Mouse (Mus musculus) midbrain, embryonic 16.5 days (tissue): ENCODE results near the gene Alpl. TPM values are rescaled to one million over a fixed set of nuclear protein-coding genes. Genes with fewer than 3 reads are reported as not detected.

Source experiments
- ATAC-seq: fragments of 200-750 bp; cut with Nextera tagmentation; 2 replicates; pipeline ENCODE4 v1.8.0; 2017; ENCODE audit warnings: moderate TSS enrichment
- H3K27ac ChIP-seq: fragments of 300-500 bp; sonication (generic); 2 replicates; pipeline ENCODE4 v1.5.1; 2014; ENCODE audit warnings: mild to moderate bottlenecking, low read length, mixed read lengths
- H3K27me3 ChIP-seq: fragments of 300-500 bp; sonication (generic); 2 replicates; pipeline ENCODE4 v1.6.1; 2014; ENCODE audit warnings: low read depth, low read length, mixed read lengths; ENCODE audit not compliant: control insufficient read depth, insufficient read depth
- H3K36me3 ChIP-seq: fragments of 300-500 bp; sonication (generic); 2 replicates; pipeline ENCODE4 v1.6.1; 2014; ENCODE audit warnings: mild to moderate bottlenecking, low read length, moderate library complexity, mixed read lengths; ENCODE audit not compliant: control insufficient read depth, insufficient read depth
- H3K4me1 ChIP-seq: fragments of 300-500 bp; sonication (generic); 2 replicates; pipeline ENCODE4 v1.6.1; 2014; ENCODE audit warnings: mild to moderate bottlenecking, low read length, mixed read lengths; ENCODE audit not compliant: control insufficient read depth, insufficient read depth
- H3K4me2 ChIP-seq: fragments of 300-500 bp; sonication (generic); 2 replicates; pipeline ENCODE4 v1.6.1; 2014; ENCODE audit warnings: mild to moderate bottlenecking, low read length, mixed read lengths
- H3K4me3 ChIP-seq: fragments of 300-500 bp; sonication (generic); 2 replicates; pipeline ENCODE4 v1.5.1; 2014; ENCODE audit warnings: low read depth, mild to moderate bottlenecking, low read length, moderate library complexity, mixed read lengths
- H3K9ac ChIP-seq: fragments of 300-500 bp; sonication (generic); 2 replicates; pipeline ENCODE4 v1.6.1; 2014; ENCODE audit warnings: low read depth, low read length, mixed read lengths
- H3K9me3 ChIP-seq: fragments of 300-500 bp; sonication (generic); replicated peaks from 2 replicates; pipeline ENCODE4 v1.6.1; 2014; ENCODE audit warnings: mild to moderate bottlenecking, low read length, mixed read lengths; ENCODE audit not compliant: control insufficient read depth, poor library complexity, severe bottlenecking
- WGBS: fragments of 180-500 bp; shearing (Covaris S2); extraction: QIAGEN DNeasy Blood & Tissue Kit; methylation state at CpG from one replicate; pipeline ENCODE4 v1.1.7; 2014; 5-methylcytosine and 5-hydroxymethylcytosine counted together
- polyA plus RNA-seq: library from polyadenylated mRNA; unstranded; fragments of >200 nt; fragmentation: Nextera tagmentation; extraction: Ambion mirVana; gene quantifications from 2 replicates; pipeline ENCODE4 v1.2.1, GENCODE M21; 2015

Gene Alpl
- polyA plus RNA-seq, 1 experiment from 2014 or later = 12.1 TPM

GRCm38 (mm10) chr4:137699264-137700211 lies 96.6 kb downstream of the Alpl start:
- Histone ChIP-seq H3K36me3 (no peaks in the 10 kb centered on the region), H3K27me3 (no peaks in the 10 kb centered on the region), H3K9ac (no peak overlapping the region), H3K4me3 (no peak overlapping the region), H3K4me2 (no peak overlapping the region), H3K27ac (no peak overlapping the region), H3K4me1 (peaks cover 9% of the 10 kb centered on the region), H3K9me3 (no peaks in the 10 kb centered on the region)
- 48% methylated on average over 21 of the region's 21 CpGs for WGBS
- no peak for ATAC-seq

- H3K4me3 ChIP-seq = no peak overlapping the region
- no peak for ATAC-seq
- H3K4me2 ChIP-seq = no peak overlapping the region
- peaks cover 9% of the 10 kb centered on the region for H3K4me1 ChIP-seq
- no peaks in the 10 kb centered on the region for H3K9me3 ChIP-seq
- no peak overlapping the region for H3K9ac ChIP-seq
- 78% methylated on average over 7 of the region's 7 CpGs for WGBS
- peak overlapping the region; percentile 12; the same call in 1 of the 2 replicates for H3K27ac ChIP-seq
- H3K27me3 ChIP-seq = no peaks in the 10 kb centered on the region
- H3K36me3 ChIP-seq = no peaks in the 10 kb centered on the region
These were observed 97.9 kb downstream of the Alpl start for GRCm38 (mm10) chr4:137698076-137698985.

GRCm38 (mm10) chr4:137697156-137697885 lies 98.9 kb downstream of the Alpl start:
- no peaks in the 10 kb centered on the region for H3K27me3 ChIP-seq
- peaks cover 9% of the 10 kb centered on the region for H3K4me1 ChIP-seq
- WGBS = 71% methylated on average over 13 of the region's 13 CpGs
- no peak overlapping the region for H3K4me3 ChIP-seq
- no peaks in the 10 kb centered on the region for H3K9me3 ChIP-seq
- no peak for ATAC-seq
- H3K36me3 ChIP-seq = no peaks in the 10 kb centered on the region
- H3K4me2 ChIP-seq = no peak overlapping the region
- H3K9ac ChIP-seq = no peak overlapping the region
- no peak overlapping the region for H3K27ac ChIP-seq

- Histone ChIP-seq H3K9me3 (no peaks in the 10 kb centered on the region), H3K27me3 (no peaks in the 10 kb centered on the region), H3K4me2 (no peak overlapping the region), H3K4me1 (peaks cover 9% of the 10 kb centered on the region), H3K36me3 (no peaks in the 10 kb centered on the region), H3K9ac (0 out of 2 replicates have a peak overlapping the region, but pooled peaks have one; percentile 6), H3K4me3 (no peak overlapping the region), H3K27ac (no peak overlapping the region)
- WGBS = 25% methylated on average over 4 of the region's 4 CpGs
- ATAC-seq = no peak
These were observed 100.3 kb downstream of the Alpl start for GRCm38 (mm10) chr4:137695900-137696299.

GRCm38 (mm10) chr4:137695300-137695699 lies 100.9 kb downstream of the Alpl start:
- Histone ChIP-seq H3K9ac (no peak overlapping the region), H3K27ac (no peak overlapping the region), H3K4me1 (peaks cover 9% of the 10 kb centered on the region), H3K27me3 (no peaks in the 10 kb centered on the region), H3K4me2 (no peak overlapping the region), H3K36me3 (no peaks in the 10 kb centered on the region), H3K4me3 (no peak overlapping the region), H3K9me3 (no peaks in the 10 kb centered on the region)
- ATAC-seq = no peak
- 80% methylated on average over 8 of the region's 8 CpGs for WGBS

GRCm38 (mm10) chr4:137692107-137692902 lies 103.9 kb downstream of the Alpl start:
- no peaks in the 10 kb centered on the region; the same call in 1 of the 2 replicates for H3K4me1 ChIP-seq
- H3K27me3 ChIP-seq = no peaks in the 10 kb centered on the region
- WGBS = 85% methylated on average over 10 of the region's 10 CpGs
- H3K4me3 ChIP-seq = no peak overlapping the region
- H3K4me2 ChIP-seq = no peak overlapping the region
- H3K9me3 ChIP-seq = no peaks in the 10 kb centered on the region
- H3K27ac ChIP-seq = no peak overlapping the region
- no peaks in the 10 kb centered on the region for H3K36me3 ChIP-seq
- no peak for ATAC-seq
- no peak overlapping the region for H3K9ac ChIP-seq
